ENCODE assay signal across 14 mouse cellular contexts in the genomic region with DNA sequence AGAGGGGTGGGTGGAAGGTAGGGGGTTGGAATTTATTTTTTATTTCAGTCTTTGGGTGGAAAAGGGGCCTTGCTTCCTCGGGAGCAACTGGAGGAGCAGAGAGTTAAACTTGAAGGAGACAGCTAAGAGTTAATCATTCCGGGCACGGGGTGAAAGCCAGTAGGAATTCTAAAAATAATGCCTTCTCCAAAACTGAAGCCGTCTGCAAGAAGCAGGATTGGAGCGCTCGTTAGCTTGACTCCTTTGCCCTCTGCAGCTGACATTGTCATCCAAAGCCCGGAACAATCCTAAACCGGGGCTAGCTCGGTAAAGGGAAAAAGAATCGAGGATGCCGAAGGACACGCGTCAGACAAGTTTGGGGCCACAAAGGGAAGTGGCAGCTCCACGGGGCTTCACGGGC. TPM values are rescaled to one million over a fixed set of nuclear protein-coding genes. Genes with fewer than 3 reads are reported as not detected.
A peak's percentile ranks its signal among the peaks of the same experiment; 100 is the strongest.
DNase-seq lines count a peak whose midpoint lies in the region; ATAC-seq lines count a peak whose summit lies in the region.
"Had no signal": no experiment of that assay in that cellular context is flagged by ENCODE, and none has a peak within 500 bp of the region (broad histone marks: within the 10 kb centered on the region; RNA-seq: fewer than 3 reads in every experiment).

No protein-coding gene starts in this region.

- peak; percentile 27; the same call in 1 of the 2 replicates for ATAC-seq in frontal cortex, adult (ENCODE audit: low TSS enrichment)
- ATAC-seq in neural tube, embryonic 11.5 days (ENCODE audit: insufficient read depth, low FRiP score, low TSS enrichment), result no peak
- ATAC-seq in neural tube, embryonic 15.5 days (ENCODE audit: low FRiP score), result no peak
- no peak for ATAC-seq in stomach, embryonic 16.5 days (ENCODE audit: insufficient read depth, low FRiP score)

- no peak overlapping the region for H3K4me3 ChIP-seq in neural tube, embryonic 11.5 days (ENCODE audit: low read depth, low read length)
- no peak overlapping the region for H3K4me3 ChIP-seq in neural tube, embryonic 15.5 days (replicated peaks)
- H3K4me3 ChIP-seq in stomach, embryonic 16.5 days (replicated peaks; ENCODE audit: low read length), result no peak overlapping the region
- H3K4me3 ChIP-seq: neural tube, embryonic 13.5 days; stomach, embryonic 15.5 days had no signal

- no peak overlapping the region for H3K4me2 ChIP-seq in neural tube, embryonic 11.5 days (ENCODE audit: low read depth)
- no peak overlapping the region for H3K4me2 ChIP-seq in neural tube, embryonic 15.5 days
- H3K4me2 ChIP-seq in stomach, embryonic 16.5 days (ENCODE audit: low read depth, low read length), result no peak overlapping the region
- H3K4me2 ChIP-seq: liver, embryonic 11.5 days; neural tube, embryonic 13.5 days; stomach, embryonic 15.5 days had no signal

- H3K9me3 ChIP-seq in neural tube, embryonic 11.5 days (ENCODE audit: control insufficient read depth, low read length), result no peaks in the 10 kb centered on the region
- no peaks in the 10 kb centered on the region for H3K9me3 ChIP-seq in neural tube, embryonic 15.5 days (replicated peaks)
- no peaks in the 10 kb centered on the region for H3K9me3 ChIP-seq in stomach, embryonic 16.5 days (replicated peaks; ENCODE audit: control insufficient read depth, low read length)
- H3K9me3 ChIP-seq: neural tube, embryonic 13.5 days; stomach, embryonic 15.5 days had no signal

- no peak overlapping the region for H3K9ac ChIP-seq in neural tube, embryonic 11.5 days (ENCODE audit: low read length)
- no peak overlapping the region for H3K9ac ChIP-seq in neural tube, embryonic 15.5 days (replicated peaks)
- H3K9ac ChIP-seq in stomach, embryonic 16.5 days (ENCODE audit: low read length), result peak overlapping the region; percentile 13; the same call in 1 of the 2 replicates
- H3K9ac ChIP-seq: neural tube, embryonic 13.5 days; stomach, embryonic 15.5 days had no signal

- H3K4me1 ChIP-seq in neural tube, embryonic 11.5 days (ENCODE audit: control insufficient read depth, insufficient read depth, low read length), result no peaks in the 10 kb centered on the region
- H3K4me1 ChIP-seq in neural tube, embryonic 15.5 days, result peaks cover 4% of the 10 kb centered on the region; the same call in 1 of the 2 replicates
- peaks cover under 1% of the 10 kb centered on the region; the same call in 1 of the 2 replicates for H3K4me1 ChIP-seq in stomach, embryonic 16.5 days (ENCODE audit: control insufficient read depth, insufficient read depth, low read length)

- DNase-seq in frontal cortex, postnatal 36 days (ENCODE audit: low spot score in 2 of 2), result no peak
- DNase-seq in neural tube, embryonic 11.5 days (ENCODE audit: low spot score), result peak; percentile 11
- peak; percentile 35 for DNase-seq in kidney, postnatal 10 days
- no peak for DNase-seq in liver
- no peak for DNase-seq in thymus, postnatal 10 days (ENCODE audit: low spot score in 2 of 2)
- DNase-seq: layer of hippocampus, adult 9-11 months; right cerebral cortex, postnatal 25 days had no signal

- H3K27me3 ChIP-seq in neural tube, embryonic 11.5 days (ENCODE audit: control insufficient read depth, insufficient read depth, low read length), result no peaks in the 10 kb centered on the region
- 0 out of 2 replicates have a peak, but pooled peaks cover 4% of the 10 kb centered on the region for H3K27me3 ChIP-seq in neural tube, embryonic 15.5 days (replicated peaks)
- H3K27me3 ChIP-seq in stomach, embryonic 16.5 days (ENCODE audit: control insufficient read depth, insufficient read depth, low read length), result no peaks in the 10 kb centered on the region
- H3K27me3 ChIP-seq: neural tube, embryonic 13.5 days; stomach, embryonic 15.5 days had no signal

- no peak overlapping the region for H3K27ac ChIP-seq in neural tube, embryonic 11.5 days (ENCODE audit: low read depth, low read length)
- no peak overlapping the region for H3K27ac ChIP-seq in neural tube, embryonic 15.5 days (replicated peaks)
- no peak overlapping the region for H3K27ac ChIP-seq in stomach, embryonic 16.5 days (ENCODE audit: low read length)
- H3K27ac ChIP-seq: neural tube, embryonic 13.5 days; stomach, embryonic 15.5 days had no signal

- H3K36me3 ChIP-seq in neural tube, embryonic 11.5 days (ENCODE audit: control insufficient read depth, insufficient read depth, low read length), result no peaks in the 10 kb centered on the region
- H3K36me3 ChIP-seq in neural tube, embryonic 15.5 days, result no peaks in the 10 kb centered on the region
- no peaks in the 10 kb centered on the region for H3K36me3 ChIP-seq in stomach, embryonic 16.5 days (ENCODE audit: control insufficient read depth, insufficient read depth, low read length)
- H3K36me3 ChIP-seq: neural tube, embryonic 13.5 days; stomach, embryonic 15.5 days had no signal

- WGBS in neural tube, embryonic 11.5 days, result 79% methylated on average over 15 of the region's 15 CpGs
- 79% methylated on average over 15 of the region's 15 CpGs for WGBS in neural tube, embryonic 15.5 days
- WGBS in stomach, embryonic 16.5 days, result 50% methylated on average over 15 of the region's 15 CpGs

RNA-seq across cellular contexts. Expression of gene Gcm1, which starts 35.4 kb away (rescaled TPM):
- polyA plus RNA-seq in neural tube, embryonic 11.5 days (2014; fragmentation: Nextera tagmentation; extraction: Ambion mirVana), result not detected in 2 replicates
- not detected in 2 replicates for polyA plus RNA-seq in neural tube, embryonic 15.5 days (2015; fragmentation: Nextera tagmentation; extraction: Ambion mirVana)
- polyA plus RNA-seq in stomach, embryonic 16.5 days (2015; fragmentation: Nextera tagmentation; extraction: Ambion mirVana), result not detected in 2 replicates
- polyA plus RNA-seq: cortical plate, adult 2 months; liver, embryonic 11.5 days; neural tube, embryonic 13.5 days; stomach, embryonic 15.5 days had no signal

Comparison
In these comparisons a context has a peak if more than half of its experiments do, and no peak if none do; other contexts are left out.
1. DNase-seq: peak in neural tube, embryonic 11.5 days (single experiment) and kidney, postnatal 10 days (single experiment); none in frontal cortex, postnatal 36 days (0 of 2), liver (single experiment) and thymus, postnatal 10 days (0 of 2).